Mouse (Mus musculus) stomach, postnatal 0 days (tissue): ENCODE measurements around the gene Lclat1.

Experiments used
- CTCF ChIP-seq: IDR thresholded peaks from 2 replicates; pipeline ENCODE4 v1.5.1; 2016; ENCODE audit warnings: antibody characterized with exemption, low read depth, mild to moderate bottlenecking, moderate library complexity
- EP300 ChIP-seq: optimal IDR thresholded peaks from 2 replicates; pipeline ENCODE3; 2016; ENCODE audit warnings: antibody characterized with exemption

DNA sequence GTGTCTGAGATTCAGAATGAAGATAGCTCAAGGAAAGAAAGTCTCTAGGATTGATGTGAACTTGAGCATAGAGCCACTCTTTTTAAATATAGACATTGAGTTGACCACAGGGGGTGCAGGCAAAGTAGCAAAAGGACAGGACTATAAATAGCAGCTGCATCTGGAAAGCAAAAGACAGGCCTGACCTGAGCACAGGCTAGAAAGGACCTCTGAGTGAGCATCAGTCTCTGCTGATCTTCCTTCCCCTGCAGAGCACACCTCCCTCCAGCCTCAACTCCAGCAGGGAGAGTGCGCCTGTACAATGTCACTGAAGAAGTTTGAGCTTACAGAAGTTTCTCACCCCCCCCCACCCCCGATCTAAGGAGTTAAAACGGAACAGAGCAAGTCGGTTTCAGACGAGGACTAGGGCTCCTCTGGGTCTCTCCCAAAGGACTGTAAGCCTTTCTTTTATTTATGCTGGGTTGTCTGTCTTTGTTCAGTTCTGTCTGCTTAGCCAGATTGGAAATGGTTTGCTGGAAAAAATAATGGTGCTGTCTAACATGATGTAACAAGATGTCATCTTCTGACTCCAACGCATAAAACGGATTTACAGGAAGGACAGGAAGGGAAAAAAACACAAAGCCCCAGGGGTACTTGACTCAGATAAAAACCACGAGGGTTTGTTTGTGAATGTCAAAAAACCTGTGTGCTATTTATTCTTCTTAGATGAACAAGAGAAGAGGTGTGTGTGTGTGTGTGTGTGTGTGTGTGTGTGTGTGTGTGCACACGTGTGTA, 26.2 kb upstream of the Lclat1 start:
- TF ChIP-seq EP300 = no peak
- no peak for TF ChIP-seq CTCF
